Mouse (Mus musculus) layer of hippocampus, adult 11-12 months (tissue): ENCODE data around the gene Gm45140.

Experiments
- DNase-seq: peaks from one replicate; pipeline ENCODE4 v3.0.0; 2022; ENCODE audit warnings: low spot score

The Gm45140 gene

DNA sequence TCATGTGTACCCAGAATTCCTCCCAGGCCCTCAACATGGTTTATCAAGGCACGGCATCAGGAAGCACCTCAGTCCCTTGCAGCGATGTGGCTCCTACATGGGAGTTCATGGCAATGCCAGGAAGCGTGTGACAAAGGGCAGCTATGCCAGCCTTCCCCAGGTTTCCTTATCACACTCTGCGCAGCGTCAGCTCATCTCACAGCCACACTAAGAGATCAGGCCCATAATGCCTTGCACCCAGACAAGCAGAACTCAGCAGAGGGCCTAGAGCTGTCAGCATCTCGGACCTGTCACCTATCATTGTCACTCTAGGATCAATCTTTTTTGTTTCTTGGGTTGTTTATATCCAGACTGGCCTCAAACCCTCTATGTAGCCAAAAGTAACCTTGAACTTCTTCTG is 36.0 kb downstream of the Gm45140 start:
- no peak for DNase-seq

DNA sequence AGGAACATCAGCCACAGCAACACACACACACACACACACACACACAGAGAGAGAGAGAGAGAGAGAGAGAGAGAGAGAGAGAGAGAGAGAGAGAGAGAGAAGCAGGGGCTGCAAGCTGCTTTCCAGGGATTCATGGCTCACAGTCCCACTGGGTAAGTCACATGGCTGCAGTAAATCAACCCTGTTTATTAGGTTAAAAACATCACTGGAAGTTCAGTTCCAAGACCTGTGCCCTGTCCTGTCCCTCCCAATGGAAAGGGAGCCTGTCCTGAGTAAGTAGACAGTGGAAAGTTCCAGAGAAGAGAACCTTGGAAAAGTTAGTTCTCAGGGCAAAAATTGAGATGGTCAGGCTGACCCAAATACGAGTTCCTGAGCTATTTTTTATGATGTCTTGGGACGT is 38.3 kb downstream of the Gm45140 start:
- DNase-seq: no peak

DNA sequence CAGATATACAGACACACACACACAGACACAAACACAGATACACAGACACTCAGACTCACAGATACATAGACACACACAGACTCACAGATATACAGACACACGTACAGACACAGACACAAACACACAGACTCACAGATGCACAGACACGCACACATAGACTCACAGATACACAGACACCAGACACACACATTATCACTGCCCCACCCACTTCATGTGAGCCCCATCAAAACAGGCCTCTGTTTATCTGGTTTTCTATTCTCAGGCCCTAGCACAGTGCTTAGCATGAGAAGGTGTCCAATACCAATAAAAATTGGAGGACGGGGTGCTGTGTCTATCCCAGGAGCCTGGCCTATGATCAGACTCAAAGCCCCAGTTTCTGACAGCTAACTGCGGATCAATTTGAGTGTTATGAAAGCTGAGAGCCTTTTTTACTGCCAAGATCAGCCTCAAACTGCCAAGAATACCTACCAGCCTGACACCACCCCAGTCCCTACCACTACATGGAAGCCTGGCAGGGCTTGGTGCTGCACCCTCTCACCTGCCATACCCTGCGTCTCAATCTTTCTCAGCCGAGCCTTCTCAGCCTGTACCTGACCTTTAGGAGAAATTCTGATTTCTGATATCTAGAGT is 39.2 kb downstream of the Gm45140 start:
- DNase-seq: no peak

DNA sequence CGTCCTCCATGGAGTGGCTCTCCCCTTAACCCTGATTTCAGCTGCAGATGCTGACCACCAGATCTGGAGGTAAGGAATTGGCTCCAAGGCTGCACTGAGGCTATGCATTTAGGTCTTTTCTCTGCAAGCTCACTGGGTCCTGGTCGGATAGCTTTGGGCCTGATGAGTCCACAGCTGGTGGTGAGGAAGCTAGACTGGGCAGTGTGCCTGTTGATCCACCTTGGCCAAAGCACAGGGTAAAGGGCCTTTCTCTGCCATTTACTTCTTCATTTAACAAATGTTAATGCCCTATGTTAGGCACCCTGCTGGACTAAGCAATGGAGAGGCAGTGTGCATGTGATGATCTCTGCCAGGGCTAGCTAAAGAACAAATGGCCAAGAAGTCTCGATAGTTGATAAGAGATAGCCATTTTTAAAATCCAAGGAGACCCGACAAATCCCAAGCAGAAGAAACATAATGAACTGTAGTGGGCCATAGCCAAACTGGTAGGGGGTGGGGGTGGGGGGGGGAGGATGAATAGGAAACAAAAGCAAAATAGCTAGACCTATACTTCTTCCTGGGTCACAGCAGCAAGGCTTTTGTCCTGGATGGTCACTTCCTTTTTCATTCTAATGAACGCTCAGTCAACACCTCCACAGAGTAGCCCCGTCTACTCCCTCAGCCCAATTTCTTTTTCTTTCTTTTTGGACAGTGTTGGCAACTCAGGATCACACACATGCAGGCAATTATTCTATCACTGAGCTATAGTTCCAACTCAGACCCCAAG is 40.0 kb downstream of the Gm45140 start:
- no peak for DNase-seq

DNA sequence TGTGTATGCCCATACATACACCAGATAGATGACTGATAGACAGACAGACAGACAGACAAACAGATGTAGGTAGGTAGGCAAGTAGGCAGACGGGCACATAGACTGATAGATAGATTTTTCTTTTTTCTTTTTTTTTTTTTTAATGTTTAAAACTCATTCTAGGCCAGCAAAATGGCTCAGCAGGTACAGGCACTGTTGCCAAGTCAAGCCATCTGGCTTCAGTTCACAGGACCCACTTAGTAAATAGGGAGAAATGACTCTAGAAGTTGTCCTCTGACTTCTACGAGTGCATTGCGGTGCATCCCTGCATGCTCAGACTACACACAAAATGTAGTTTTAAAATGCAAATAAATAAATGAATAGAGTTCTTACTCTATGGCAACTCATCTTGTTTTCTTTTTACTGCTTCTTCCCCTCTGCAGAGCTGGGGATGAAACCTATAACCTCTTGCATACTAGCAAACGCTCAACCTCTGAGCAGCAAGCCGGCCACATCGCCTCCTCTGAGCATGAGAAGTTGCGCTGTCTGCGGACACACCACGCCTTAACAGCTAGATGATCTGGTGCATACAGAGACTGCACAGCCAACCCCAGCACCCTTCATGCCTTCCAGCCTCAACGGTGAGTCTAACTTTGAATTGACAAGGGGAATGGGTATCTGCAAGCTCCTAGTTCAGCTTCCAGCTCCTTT is 41.6 kb downstream of the Gm45140 start:
- DNase-seq: no peak

DNA sequence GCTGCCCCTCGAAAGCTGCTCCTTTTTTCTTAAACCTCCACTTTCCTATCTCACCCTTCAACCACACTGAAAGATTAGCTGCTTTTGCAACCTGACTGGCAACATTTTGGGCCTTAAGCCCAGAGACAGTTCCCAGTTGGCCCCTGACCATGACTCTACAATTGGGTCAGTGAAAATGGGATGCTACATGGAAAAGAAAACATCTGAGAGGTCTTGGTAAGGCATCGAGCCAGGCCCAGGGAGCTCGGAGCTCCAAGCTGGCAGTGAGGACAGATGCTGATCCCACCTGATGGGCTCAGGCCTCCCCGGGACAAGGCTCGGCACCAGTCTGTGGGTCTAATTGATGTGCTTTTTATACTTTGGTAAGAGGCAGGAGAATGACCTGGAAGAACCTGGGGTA is 43.8 kb downstream of the Gm45140 start:
- no peak for DNase-seq

DNA sequence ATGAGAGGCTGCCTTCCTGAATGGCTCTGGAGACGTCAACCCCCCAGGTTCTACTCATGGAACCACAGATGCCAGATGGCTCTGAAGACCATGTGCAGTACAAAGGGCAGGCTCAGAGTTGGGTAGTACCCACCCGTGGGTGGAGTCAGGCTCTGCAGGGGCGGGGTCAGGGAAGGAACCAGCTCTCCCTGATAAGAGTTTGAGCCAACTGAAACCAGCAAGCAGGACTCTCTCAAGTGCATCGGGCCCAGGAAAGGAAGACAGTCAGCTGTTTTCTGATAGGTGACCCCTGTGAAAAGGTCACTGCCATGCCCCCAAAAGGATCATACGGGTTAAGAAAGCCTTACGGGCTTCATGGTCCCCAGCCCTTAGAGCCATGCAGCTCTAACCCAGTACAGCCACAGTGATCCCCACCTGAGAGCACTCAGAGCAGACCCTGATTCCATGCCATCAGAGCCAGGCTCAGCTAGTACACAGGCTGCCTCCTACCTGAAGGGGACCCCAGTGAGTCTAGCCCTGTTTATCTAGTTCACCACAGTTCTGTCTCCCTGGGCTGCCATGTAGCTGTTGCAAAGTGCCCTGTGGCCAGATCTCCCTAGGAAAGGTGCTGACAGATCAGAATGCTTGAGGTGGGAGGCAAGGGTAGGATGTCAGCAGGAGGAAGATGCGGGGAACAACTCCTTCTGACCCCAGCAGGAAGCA is 44.7 kb downstream of the Gm45140 start:
- no peak for DNase-seq

DNA sequence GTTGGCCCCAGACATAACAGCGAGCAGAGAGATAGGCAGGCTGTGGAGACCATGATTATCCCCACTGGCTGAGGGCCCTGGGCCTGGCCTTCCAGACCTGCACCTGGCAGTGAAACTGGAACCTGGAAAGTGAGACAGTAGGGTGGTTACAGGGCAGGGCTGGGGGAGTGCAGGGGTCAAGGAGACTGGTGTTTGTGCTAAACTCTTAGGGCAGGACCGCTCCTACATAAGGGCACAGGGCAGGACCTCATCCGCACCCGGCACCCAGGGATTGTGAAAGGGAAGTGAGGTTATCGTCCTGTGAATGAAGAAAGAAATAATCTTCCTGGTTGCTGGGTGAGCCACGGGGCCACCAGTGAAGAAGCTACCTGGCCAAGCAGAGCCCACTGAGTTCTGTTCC is 45.8 kb downstream of the Gm45140 start:
- no peak for DNase-seq

DNA sequence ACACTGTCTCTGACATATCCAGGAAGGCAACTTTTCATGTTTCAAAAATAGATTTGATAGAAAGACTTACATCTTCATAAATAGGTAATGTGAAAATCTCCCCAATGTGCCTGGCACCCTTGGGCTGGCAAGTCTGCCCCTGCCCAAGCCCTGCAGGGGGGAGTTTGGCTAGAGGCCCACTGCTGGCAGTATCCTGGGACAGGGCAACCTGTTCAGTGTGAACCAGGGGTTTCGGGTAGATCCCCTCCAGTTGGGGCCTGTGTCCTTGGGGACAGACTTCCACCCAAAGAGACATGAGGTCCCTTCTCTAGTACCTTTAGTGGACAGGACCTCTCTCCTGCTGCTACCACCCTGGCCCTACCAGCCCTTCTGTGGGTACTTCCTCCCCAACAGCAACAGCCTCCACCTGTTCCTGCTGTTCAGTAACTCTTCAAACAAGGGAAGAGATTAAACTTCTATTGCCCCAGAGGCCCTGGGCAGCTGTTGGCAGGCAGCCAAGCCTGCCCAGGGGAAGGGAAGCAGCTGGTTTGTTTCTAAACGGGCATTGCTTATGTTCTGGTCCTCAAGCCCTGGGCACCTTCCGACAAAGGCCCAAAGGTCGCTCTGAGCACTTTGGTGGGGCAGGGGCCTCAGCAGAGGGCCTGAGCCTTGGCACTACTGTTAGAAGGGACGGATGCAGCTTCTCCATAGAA is 46.6 kb downstream of the Gm45140 start:
- no peak for DNase-seq

DNA sequence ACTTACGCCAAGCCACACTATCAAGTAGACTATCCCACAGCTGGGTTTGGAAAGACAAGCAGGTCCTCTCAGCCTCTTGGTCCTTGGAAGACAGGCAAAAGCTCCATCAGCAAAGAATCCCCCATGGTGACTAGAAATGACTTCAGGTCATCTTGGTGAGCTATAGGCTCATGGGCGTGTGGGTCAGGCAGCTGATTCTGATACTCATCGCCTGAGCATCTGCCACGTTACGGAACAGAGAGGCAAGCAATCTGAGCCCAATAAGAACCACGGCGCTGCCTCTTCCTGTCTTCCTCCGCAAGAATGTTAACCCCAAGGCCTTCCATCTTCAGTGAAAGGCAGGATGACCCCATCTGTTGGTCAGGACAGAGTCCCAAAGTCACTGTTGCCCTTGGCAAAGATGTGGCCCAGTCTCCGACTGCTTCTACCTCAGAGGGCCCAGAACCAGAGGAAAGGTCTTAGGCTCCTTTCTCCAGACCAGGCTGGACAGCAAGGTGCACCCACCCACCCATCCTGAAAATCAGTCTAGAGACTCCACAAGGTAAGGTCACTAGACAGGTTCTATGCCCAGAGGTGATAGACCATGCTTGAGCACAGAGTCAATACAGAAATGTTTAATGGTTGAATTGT is 47.2 kb downstream of the Gm45140 start:
- no peak for DNase-seq

DNA sequence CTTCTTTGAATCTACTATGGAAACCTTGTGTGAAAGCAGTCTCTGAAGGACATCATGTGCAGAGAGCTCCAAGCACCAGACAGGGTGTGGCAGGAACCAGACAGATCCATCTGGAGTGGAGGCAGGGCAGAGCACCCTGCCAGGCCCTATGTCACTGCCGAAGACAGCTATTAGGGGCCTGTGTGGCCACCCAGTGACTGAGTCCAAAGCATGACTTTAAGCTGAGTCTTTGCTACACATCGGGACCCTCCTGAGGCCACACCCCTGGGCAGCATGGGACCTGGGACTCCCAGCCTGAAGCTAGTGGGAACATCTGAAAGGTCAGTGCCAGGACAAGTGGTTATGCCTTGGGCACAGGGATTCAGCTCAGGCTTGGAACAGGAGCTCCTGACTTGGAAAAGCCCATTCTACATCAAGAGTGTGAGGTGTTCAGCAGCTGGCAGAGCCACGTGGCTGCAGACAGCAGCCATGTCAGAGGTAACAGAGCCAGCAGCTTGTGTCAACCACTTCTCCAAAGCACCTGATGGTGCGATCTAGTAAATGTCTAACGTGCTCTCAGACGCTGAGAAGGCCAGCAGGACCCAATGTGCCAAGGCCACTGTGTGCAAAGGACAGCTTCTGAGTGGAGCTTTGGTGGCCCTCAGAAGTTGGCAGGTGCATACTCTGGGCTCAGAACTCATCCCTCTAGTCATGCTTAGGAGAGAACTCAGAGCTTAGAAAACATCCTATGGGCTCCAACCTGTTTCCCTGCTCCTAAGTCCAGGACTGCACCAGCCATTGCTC is 48.3 kb downstream of the Gm45140 start:
- no peak for DNase-seq

DNA sequence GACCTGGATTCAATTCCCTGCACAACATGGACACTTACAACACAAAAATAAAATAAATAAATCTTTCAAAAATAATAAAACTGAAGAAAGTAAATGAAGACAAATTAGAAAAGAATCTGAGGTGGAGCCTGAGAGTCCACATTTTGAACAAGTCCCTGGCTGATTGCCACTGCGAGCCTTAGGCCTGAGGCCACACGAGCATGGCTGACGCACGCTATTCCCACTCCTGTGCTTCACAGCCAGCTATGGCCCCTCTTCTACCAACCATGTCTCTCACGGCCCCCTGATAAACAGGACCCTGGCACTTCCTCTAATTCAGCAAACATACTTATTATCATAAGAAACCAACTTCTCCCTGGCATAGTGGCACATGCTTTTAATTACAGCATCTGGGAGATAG is 49.0 kb downstream of the Gm45140 start:
- no peak for DNase-seq

DNA sequence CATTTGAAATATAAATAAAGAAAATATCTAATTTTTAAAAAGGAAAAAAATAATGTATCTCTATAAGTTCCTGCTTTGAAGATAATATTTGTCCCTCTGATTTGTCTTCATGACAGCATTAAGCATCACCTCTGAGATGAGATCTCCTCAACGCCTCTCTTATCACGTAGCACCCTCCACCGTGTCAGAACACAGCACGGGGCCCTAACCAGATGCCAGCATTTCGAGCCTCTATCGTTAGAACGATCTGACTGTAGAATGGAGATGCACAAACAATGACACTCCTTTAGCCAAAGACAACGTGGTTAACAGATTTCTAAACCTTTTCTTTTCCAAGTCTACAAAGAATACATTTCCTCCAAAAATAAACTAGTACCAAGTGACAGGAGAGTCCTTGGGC is 51.6 kb downstream of the Gm45140 start:
- no peak for DNase-seq

DNA sequence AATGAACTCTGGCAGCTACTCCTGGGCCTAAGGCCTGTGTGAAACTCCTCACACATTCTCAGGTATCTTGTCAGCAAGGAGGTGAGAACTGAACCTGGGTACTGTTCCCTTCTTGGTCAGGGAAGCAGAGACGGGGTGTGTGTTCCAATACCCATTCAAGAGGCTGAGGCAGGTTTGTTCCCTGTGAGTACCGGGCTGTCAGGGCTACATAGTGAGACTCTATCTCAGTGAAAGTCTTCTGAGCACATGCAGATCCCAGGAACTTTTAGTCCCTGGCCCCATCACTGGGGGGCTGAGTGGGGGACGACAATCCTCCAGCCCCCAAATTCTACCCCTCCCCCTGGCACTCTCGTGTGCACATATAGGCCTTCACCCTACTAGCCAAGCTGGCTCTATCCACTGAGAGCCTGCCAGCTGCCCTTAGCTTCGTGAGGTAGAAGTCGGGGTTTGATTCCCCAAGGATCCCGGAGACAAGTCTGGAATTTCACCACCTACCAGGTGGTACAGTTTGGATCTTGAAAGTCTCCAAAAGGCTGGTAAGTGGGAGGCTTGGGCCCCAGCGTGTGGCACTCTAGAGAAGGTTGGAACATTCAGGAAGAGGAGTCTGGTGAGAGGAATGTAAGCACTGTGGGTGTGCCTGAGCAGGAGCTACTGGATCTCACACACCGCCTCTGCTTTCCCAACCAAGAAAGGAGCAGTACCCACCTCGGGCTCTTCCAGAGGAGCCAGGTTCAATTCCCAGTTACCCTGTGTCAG is 54.9 kb downstream of the Gm45140 start:
- DNase-seq: no peak

DNA sequence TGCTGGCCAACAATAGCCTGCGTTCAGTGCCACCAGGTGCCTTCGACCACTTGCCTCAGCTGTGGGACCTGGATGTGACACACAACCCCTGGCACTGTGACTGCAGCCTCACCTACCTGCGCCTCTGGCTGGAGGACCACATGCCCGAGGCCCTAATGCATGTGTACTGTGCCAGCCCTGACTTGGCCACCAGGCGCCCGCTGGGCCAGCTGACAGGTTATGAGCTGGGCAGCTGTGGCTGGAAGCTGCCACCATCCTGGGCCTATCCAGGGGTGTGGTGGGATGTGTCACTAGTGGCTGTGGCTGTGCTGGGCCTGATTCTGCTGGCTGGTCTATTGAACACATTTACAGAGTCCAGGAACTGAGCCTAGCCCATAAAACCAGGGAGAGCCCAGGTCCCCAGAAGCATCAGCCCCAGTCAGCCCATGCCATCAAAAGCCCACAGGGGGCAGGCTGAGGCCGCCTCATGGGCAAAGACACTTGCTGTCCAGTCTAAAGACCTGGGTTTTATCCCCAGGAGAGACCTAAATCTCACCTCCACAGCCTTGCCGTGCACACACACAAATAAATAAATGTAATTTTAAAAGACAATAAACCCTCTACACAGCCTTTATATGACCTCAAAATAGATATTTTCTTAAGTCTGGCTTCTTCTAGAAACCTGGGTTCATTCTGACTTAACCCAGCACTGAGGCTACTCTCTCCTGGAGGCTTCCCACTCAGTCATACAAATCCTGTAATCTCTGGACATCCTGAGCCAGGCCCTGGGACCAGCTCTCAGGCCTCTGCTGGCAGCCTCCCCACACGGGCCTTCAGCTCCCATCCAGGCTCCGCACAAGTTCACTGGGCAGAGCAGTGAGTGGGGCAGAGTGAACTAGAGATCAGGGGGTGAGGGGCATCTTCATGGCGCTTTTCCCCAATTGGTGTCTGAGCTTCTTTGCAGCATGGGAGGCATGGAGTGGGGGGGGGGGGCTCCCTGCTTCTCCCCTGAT is 56.1 kb downstream of the Gm45140 start:
- no peak for DNase-seq

DNA sequence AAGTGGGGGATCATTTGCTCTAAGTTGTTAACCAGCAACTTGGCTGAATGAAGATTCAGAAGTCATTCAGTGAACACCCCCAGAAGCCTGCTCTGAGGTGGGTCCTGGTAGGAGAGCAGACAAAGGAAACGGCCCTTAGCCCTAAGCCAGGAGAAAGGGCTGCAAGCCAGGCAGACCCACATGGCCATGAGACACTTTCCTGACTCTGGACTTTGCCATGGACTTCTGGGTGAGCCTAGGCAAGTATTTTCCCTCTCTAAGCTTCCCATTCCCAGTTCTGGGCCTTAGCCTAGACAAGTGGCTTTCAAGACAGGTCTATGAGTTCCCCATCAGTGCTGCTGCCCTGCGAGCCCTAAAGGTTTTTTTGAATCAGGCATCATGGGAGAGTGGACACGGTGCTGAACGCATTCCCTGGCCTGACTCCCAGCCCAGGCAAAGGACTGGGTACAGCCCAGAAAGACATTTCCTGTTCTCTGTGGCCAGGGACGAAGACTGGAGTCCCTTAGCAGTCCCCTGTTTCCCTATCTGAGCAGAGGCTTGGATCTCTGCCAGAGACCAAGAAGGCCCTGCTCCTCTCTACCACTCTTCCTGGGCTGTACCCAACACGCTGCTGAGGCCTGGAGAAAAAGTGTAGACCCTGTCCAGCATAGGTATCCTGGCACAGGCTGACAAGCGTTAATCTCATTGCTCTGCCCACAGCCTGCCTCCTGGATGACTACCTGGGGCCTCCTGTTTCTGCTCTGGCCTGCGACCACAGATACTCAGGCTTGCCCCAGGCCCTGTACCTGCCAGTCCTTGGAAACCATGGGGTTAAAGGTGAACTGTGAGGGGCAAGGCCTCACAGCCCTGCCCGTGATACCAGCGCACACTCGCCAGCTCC is 57.1 kb downstream of the Gm45140 start:
- no peak for DNase-seq

DNA sequence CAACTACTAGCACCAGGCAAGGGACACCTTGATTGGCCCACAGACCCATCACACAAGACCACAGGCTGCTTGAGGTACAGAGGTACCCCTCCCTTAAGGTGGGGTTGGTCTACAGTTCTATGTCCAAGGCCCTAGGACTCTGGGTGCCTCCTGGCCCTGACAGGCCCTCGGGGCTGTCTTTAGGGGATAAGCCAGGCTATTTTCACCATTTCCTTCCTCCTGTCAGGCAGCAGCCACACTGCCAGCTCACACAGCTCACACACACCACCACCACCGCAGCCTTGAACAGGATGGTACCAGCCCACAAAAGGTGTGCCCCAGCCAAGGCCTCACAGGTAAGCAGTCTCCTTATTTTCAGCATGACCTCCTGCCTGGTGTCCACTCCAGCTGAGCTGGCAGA is 57.8 kb downstream of the Gm45140 start, which contains the start of gene Gp9:
Gp9 (plus strand) TSS at position 231 of the 400 bp plus-strand sequence.
- no peak for DNase-seq

DNA sequence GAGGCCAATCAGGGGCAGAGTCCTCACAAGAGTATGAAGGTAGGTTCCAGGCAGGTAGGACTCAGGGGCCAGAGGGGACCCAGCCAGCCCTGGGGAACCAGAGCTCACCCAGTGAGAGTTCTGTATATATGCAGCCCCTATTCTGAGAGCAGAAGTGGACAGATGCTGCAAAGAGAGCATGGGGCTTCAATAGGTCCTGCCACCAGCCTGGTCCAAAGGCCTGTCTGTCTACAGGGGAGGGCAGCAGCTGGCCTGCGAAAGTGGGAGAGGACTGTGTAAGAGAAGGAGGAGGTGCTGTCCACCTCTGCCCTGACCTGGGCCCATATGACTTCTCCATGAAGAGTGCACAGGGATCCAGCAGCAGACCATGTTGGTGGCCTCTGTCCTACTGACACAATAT is 58.9 kb downstream of the Gm45140 start:
- no peak for DNase-seq
